10 mouse cellular contexts compared by ENCODE assay signal in genomic region chr12:5273316-5274047, GRCm38 (mm10).
A peak's percentile ranks its signal among the peaks of the same experiment; 100 is the strongest.
DNase-seq lines count a peak whose midpoint lies in the region; ATAC-seq and TF ChIP-seq lines count a peak whose summit lies in the region.
"Had no signal": no experiment of that assay in that cellular context is flagged by ENCODE, and none has a peak within 500 bp of the region (broad histone marks: within the 10 kb centered on the region; RNA-seq: fewer than 3 reads in every experiment).

No protein-coding gene starts in this region.

- peak; percentile 36 to 54 for DNase-seq in cerebellum, postnatal 10 days
- no peak for DNase-seq in cerebellum, postnatal 25 days
- no peak for DNase-seq in left cerebral cortex, adult 2 months (ENCODE audit: extremely low spot score in 1 of 2, low spot score in 2 of 2)
- DNase-seq in left cerebral cortex, postnatal 4 days: no peak
- no peak for DNase-seq in ovary, postnatal 10 days (ENCODE audit: low spot score)

- no peaks in the 10 kb centered on the region for H3K36me3 ChIP-seq in limb, embryonic 13.5 days
- no peaks in the 10 kb centered on the region for H3K36me3 ChIP-seq in midbrain, embryonic 13.5 days
- H3K36me3 ChIP-seq: midbrain, embryonic 12.5 days had no signal

- H3K9ac ChIP-seq in limb, embryonic 13.5 days: no peak overlapping the region
- H3K9ac ChIP-seq in midbrain, embryonic 13.5 days (replicated peaks): no peak overlapping the region
- H3K9ac ChIP-seq: midbrain, embryonic 12.5 days had no signal

- no peak for TF ChIP-seq CTCF in left cerebral cortex, adult 2 months (IDR thresholded peaks at IDR 0.05)
- TF ChIP-seq CTCF in cortical plate, adult 2 months (IDR thresholded peaks at IDR 0.05; ENCODE audit: extremely low read depth, insufficient read depth, low read length): no peak

- H3K4me2 ChIP-seq in limb, embryonic 13.5 days (replicated peaks): no peak overlapping the region
- H3K4me2 ChIP-seq in midbrain, embryonic 13.5 days (replicated peaks): no peak overlapping the region
- H3K4me2 ChIP-seq: midbrain, embryonic 12.5 days had no signal

- peaks cover 29% of the 10 kb centered on the region for H3K4me1 ChIP-seq in cortical plate, adult 2 months (ENCODE audit: control insufficient read depth, insufficient read depth, low read length)
- peaks cover 49% of the 10 kb centered on the region for H3K4me1 ChIP-seq in limb, embryonic 13.5 days
- peaks cover 46% of the 10 kb centered on the region for H3K4me1 ChIP-seq in midbrain, embryonic 13.5 days (replicated peaks)

- no peaks in the 10 kb centered on the region for H3K27me3 ChIP-seq in limb, embryonic 13.5 days
- H3K27me3 ChIP-seq in midbrain, embryonic 13.5 days: no peaks in the 10 kb centered on the region
- H3K27me3 ChIP-seq: midbrain, embryonic 12.5 days had no signal

- H3K27ac ChIP-seq in left cerebral cortex, adult 2 months: peak overlapping the region; percentile 7
- 0 out of 2 replicates have a peak overlapping the region, but pooled peaks have one; percentile 13 for H3K27ac ChIP-seq in cortical plate, adult 2 months (ENCODE audit: insufficient read depth, low read length)
- peak overlapping the region; percentile 83; the same call in 1 of the 2 replicates for H3K27ac ChIP-seq in limb, embryonic 13.5 days
- no peak overlapping the region for H3K27ac ChIP-seq in midbrain, embryonic 13.5 days
- H3K27ac ChIP-seq: midbrain, embryonic 12.5 days had no signal

- no peak for ATAC-seq in limb, embryonic 13.5 days (ENCODE audit: low FRiP score, low read depth)
- no peak for ATAC-seq in midbrain, embryonic 13.5 days
- ATAC-seq: intestine, embryonic 16.5 days had no signal

- intact Hi-C loops in left cerebral cortex, adult 2 months (cut with DNase I): loop anchor here (5.0 kb wide), 1 partner anchor 99 kb away; no protein-coding TSS in a partner anchor
- intact Hi-C loops in left cerebral cortex, postnatal 4 days (cut with DNase I): no loop called here

- 67% methylated on average over 4 of the region's 4 CpGs for WGBS in limb, embryonic 13.5 days
- 88% methylated on average over 4 of the region's 4 CpGs for WGBS in midbrain, embryonic 13.5 days

- 0 out of 2 replicates have a peak, but pooled peaks cover 3% of the 10 kb centered on the region for H3K9me3 ChIP-seq in limb, embryonic 13.5 days
- H3K9me3 ChIP-seq in midbrain, embryonic 13.5 days: no peaks in the 10 kb centered on the region
- H3K9me3 ChIP-seq: midbrain, embryonic 12.5 days had no signal

- no peak for TF ChIP-seq POLR2A in cortical plate, adult 2 months (IDR thresholded peaks at IDR 0.05; ENCODE audit: extremely low read depth, insufficient read depth, low read length)

- no peak overlapping the region for H3K4me3 ChIP-seq in left cerebral cortex, adult 2 months
- no peak overlapping the region for H3K4me3 ChIP-seq in cortical plate, adult 2 months (ENCODE audit: insufficient read depth, low read length)
- H3K4me3 ChIP-seq in limb, embryonic 13.5 days: no peak overlapping the region
- H3K4me3 ChIP-seq in midbrain, embryonic 13.5 days (replicated peaks): no peak overlapping the region
- H3K4me3 ChIP-seq: midbrain, embryonic 12.5 days had no signal

Comparison
In these comparisons a context has a peak if more than half of its experiments do, and no peak if none do; other contexts are left out.
1. DNase-seq: peak in cerebellum, postnatal 10 days (2 of 2); none in cerebellum, postnatal 25 days (0 of 2), left cerebral cortex, adult 2 months (0 of 2), left cerebral cortex, postnatal 4 days (single experiment) and ovary, postnatal 10 days (single experiment).